Mouse (Mus musculus): Measurements from ENCODE around the gene Nudt2.

Gene Nudt2

DNA sequence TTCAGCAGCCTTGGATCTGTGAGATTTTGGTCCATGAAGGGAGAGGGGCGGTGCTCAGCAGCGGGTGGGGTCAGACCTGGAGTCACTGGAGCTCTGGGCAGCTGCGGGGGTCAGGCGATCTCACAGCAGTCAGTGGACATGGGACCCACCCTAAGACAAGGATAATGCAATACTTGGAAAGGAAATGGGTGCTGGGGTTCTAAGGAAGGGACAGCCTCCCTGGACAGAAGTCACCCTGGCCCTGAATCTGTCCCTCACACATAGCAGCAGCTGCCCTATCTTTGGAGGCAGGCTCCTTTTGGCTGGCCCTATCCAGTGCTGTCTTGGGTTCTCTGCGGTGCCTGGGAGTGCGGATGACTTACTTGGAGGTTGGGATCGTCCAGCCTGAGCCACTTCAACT is 58.9 kb downstream of the Nudt2 start:
- no peak for DNase-seq

DNA sequence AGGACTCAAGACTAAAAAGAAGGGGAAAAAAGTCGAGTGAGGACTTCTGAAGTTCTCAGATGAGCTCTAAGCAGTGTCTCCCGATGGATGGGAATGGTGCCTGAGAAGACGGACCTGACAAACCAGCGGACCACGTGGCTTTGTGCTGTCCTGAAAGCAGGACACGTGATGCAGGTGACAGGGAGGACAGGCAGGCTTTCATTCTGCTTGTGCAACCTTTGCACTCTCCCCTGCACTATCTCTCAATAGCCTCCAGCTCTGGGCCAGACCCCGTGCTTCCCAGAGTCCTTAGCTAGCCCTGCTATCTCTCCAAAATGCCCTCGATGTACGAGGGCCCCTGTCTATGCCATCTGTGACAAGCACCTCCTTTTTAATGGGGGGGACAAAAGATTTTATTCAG is 59.9 kb downstream of the Nudt2 start:
- no peak for DNase-seq

DNA sequence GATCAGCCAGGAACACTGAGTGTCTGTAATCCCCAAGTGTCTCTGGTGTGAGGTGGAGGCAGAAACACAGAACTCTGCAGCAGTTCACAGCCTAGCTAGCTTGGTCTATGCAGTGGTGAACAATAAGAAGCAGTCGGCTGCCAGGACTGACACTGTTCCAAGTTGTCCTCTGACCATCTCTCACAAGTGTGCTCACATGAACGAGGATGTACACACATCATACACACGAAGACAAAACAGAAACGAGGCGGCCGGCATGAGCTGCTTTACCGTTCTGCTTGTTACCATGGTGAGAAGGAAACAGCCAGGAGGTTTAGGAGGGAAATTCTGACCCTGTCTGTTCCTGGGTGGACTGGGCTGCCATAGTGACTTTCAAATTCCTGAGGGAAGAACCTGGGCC is 61.6 kb downstream of the Nudt2 start:
- DNase-seq, result peak; percentile 28

DNA sequence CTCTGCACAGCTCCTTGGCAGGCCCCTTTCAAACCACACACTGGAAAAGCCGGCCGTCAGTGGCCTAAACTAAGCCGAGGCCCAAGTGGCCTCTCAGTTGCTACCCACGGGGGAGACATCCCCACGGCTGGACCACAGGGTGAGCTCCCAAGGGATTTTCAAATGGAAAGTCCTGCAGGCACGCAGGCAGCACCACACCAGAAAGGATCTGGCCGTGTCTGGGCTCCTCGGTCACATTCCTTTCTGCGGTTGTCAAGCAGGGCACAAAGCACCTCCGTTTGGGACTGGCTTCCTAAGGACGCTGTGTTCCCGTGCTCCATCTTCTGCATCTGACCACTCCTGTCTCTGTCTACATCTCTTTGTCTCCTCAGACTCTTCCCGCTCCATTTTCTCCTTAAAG is 62.1 kb downstream of the Nudt2 start:
- DNase-seq, result peak; percentile 41

DNA sequence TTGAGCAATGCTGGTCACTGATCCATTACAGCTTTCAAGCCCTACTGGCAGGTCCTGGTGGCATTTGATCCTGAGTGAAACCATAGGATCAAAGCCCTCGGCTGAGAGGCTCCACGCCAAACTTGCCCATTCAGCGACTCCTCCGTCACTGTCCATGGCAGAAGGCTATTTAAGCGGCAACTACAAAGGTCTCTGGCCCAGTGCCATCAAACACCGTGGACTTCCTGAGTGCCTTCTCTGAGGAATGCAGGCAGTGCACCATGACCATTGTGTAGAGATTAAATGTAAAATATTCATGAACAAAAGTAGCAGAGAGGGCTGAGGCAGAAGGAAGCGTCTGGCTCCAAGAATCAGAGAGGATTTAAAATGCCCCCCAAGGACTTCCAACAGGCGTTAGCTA is 63.0 kb downstream of the Nudt2 start:
- DNase-seq, result peak; percentile 33

All from embryo, embryonic 11 days (tissue).